Mouse (Mus musculus) intestine, embryonic 14.5 days (tissue): Measurements from ENCODE around the gene Rbpms2. TPM values are rescaled to one million over a fixed set of nuclear protein-coding genes. Genes with fewer than 3 reads are reported as not detected.

Source experiments
- ATAC-seq: fragments of 200-750 bp; cut with Nextera tagmentation; replicated peaks from 2 replicates; pipeline ENCODE4 v1.8.0; 2017; ENCODE audit warnings: low read depth, moderate number of reproducible peaks, moderate TSS enrichment, moderate library complexity; ENCODE audit not compliant: low FRiP score, low TSS enrichment
- DNase-seq: peaks from one replicate; pipeline ENCODE4 v3.0.0-alpha.2; 2018; ENCODE audit warnings: low spot score
- H3K27ac ChIP-seq: fragments of 300-500 bp; sonication (generic); 2 replicates; pipeline ENCODE4 v1.5.1; 2014; ENCODE audit warnings: low read depth, mild to moderate bottlenecking, control low read depth
- H3K27me3 ChIP-seq: fragments of 300-500 bp; sonication (generic); replicated peaks from 2 replicates; pipeline ENCODE4 v1.6.1; 2014; ENCODE audit warnings: low read length, control low read depth; ENCODE audit not compliant: control insufficient read depth, insufficient read depth
- H3K36me3 ChIP-seq: fragments of 300-500 bp; sonication (generic); 2 replicates; pipeline ENCODE4 v1.6.1; 2014; ENCODE audit warnings: low read length, control low read depth; ENCODE audit not compliant: control insufficient read depth, insufficient read depth
- H3K4me1 ChIP-seq: fragments of 300-500 bp; sonication (generic); replicated peaks from 2 replicates; pipeline ENCODE4 v1.6.1; 2014; ENCODE audit warnings: low read length, control low read depth, mixed read lengths; ENCODE audit not compliant: control insufficient read depth, insufficient read depth
- H3K4me2 ChIP-seq: fragments of 300-500 bp; sonication (generic); 2 replicates; pipeline ENCODE4 v1.6.1; 2014; ENCODE audit warnings: low read length
- H3K4me3 ChIP-seq: fragments of 300-500 bp; sonication (generic); 2 replicates; pipeline ENCODE4 v1.5.1; 2014; ENCODE audit warnings: low read depth, low read length, control low read depth, mixed read lengths
- H3K9ac ChIP-seq: fragments of 300-500 bp; sonication (generic); 2 replicates; pipeline ENCODE4 v1.6.1; 2014; ENCODE audit warnings: mild to moderate bottlenecking, low read length
- H3K9me3 ChIP-seq: fragments of 300-500 bp; sonication (generic); 2 replicates; pipeline ENCODE4 v1.6.1; 2016; ENCODE audit warnings: low read length, control low read depth; ENCODE audit not compliant: control insufficient read depth
- WGBS: fragments of 180-500 bp; shearing (Covaris S2); extraction: QIAGEN DNeasy Blood & Tissue Kit; methylation state at CpG from one replicate; pipeline ENCODE4 v1.1.7; 2014; 5-methylcytosine and 5-hydroxymethylcytosine counted together
- polyA plus RNA-seq: library from polyadenylated mRNA; unstranded; fragments of >200 nt; fragmentation: Nextera tagmentation; extraction: Ambion mirVana; gene quantifications from 2 replicates; pipeline ENCODE4 v1.2.1, GENCODE M21; 2014

The Rbpms2 gene
- polyA plus RNA-seq, 1 experiment from 2014 or later, result 28.2 TPM

GRCm38 (mm10) chr9:65672996-65673395, 43.5 kb downstream of the Rbpms2 start:
- H3K27ac ChIP-seq, result peak overlapping the region; percentile 24; the same call in 1 of the 2 replicates
- 54% methylated on average over 11 of the region's 11 CpGs for WGBS
- no peak overlapping the region for H3K4me2 ChIP-seq
- DNase-seq, result no peak
- no peak for ATAC-seq
- H3K9ac ChIP-seq, result no peak overlapping the region
- H3K4me1 ChIP-seq, result peaks cover 9% of the 10 kb centered on the region
- no peak overlapping the region for H3K4me3 ChIP-seq
- H3K9me3 ChIP-seq, result no peaks in the 10 kb centered on the region
- no peaks in the 10 kb centered on the region for H3K36me3 ChIP-seq
- H3K27me3 ChIP-seq, result no peaks in the 10 kb centered on the region

- Histone ChIP-seq H3K9ac (peak overlapping the region; percentile 68), H3K9me3 (no peaks in the 10 kb centered on the region), H3K4me3 (peak overlapping the region; percentile 61), H3K27me3 (no peaks in the 10 kb centered on the region), H3K36me3 (no peaks in the 10 kb centered on the region), H3K4me1 (peaks cover 35% of the 10 kb centered on the region), H3K27ac (no peak overlapping the region; the same call in 1 of the 2 replicates), H3K4me2 (peak overlapping the region; percentile 51)
- 55% methylated on average over 8 of the region's 8 CpGs for WGBS
- DNase-seq (no peak), ATAC-seq (peak; percentile 41)
Observed at GRCm38 (mm10) chr9:65675461-65676357, 46.3 kb downstream of the Rbpms2 start.

- peak overlapping the region; percentile 61 for H3K4me3 ChIP-seq
- H3K27ac ChIP-seq, result no peak overlapping the region; the same call in 1 of the 2 replicates
- peak overlapping the region; percentile 85 for H3K4me2 ChIP-seq
- no peaks in the 10 kb centered on the region for H3K9me3 ChIP-seq
- H3K27me3 ChIP-seq, result no peaks in the 10 kb centered on the region
- WGBS, result under 1% methylated on average over 40 of the region's 51 CpGs
- peaks cover 44% of the 10 kb centered on the region for H3K4me1 ChIP-seq
- peak; percentile 98 for DNase-seq
- ATAC-seq, result peak; percentile 96
- peak overlapping the region; percentile 68 for H3K9ac ChIP-seq
- no peaks in the 10 kb centered on the region for H3K36me3 ChIP-seq
Observed at GRCm38 (mm10) chr9:65676358-65677118, 47.1 kb downstream of the Rbpms2 start.

GRCm38 (mm10) chr9:65677119-65677462, 47.6 kb downstream of the Rbpms2 start:
- Histone ChIP-seq H3K4me1 (peaks cover 47% of the 10 kb centered on the region), H3K4me2 (peak overlapping the region; percentile 85), H3K36me3 (no peaks in the 10 kb centered on the region), H3K9me3 (no peaks in the 10 kb centered on the region), H3K4me3 (peak overlapping the region; percentile 61), H3K27ac (no peak overlapping the region), H3K9ac (peak overlapping the region; percentile 68), H3K27me3 (no peaks in the 10 kb centered on the region)
- DNase-seq (peak; percentile 69), ATAC-seq (no peak)
- 8% methylated on average over 3 of the region's 3 CpGs for WGBS

GRCm38 (mm10) chr9:65679181-65679761, 49.8 kb downstream of the Rbpms2 start:
- H3K4me1 ChIP-seq, result peaks cover 47% of the 10 kb centered on the region
- H3K27me3 ChIP-seq, result no peaks in the 10 kb centered on the region
- 13% methylated on average over 5 of the region's 5 CpGs for WGBS
- H3K4me3 ChIP-seq, result peak overlapping the region; percentile 24
- no peaks in the 10 kb centered on the region for H3K36me3 ChIP-seq
- no peaks in the 10 kb centered on the region for H3K9me3 ChIP-seq
- peak; percentile 61 for DNase-seq
- no peak for ATAC-seq
- H3K4me2 ChIP-seq, result peak overlapping the region; percentile 85
- peak overlapping the region; percentile 62 for H3K27ac ChIP-seq
- H3K9ac ChIP-seq, result peak overlapping the region; percentile 27

GRCm38 (mm10) chr9:65680938-65681633, 51.6 kb downstream of the Rbpms2 start:
- 60% methylated on average over 4 of the region's 4 CpGs for WGBS

GRCm38 (mm10) chr9:65681634-65681940, 52.1 kb downstream of the Rbpms2 start:
- no peak for ATAC-seq
- no peaks in the 10 kb centered on the region for H3K9me3 ChIP-seq
- peaks cover 47% of the 10 kb centered on the region for H3K4me1 ChIP-seq
- 81% methylated on average over 2 of the region's 2 CpGs for WGBS
- H3K4me3 ChIP-seq, result 0 out of 2 replicates have a peak overlapping the region, but pooled peaks have one; percentile 2
- H3K4me2 ChIP-seq, result 0 out of 2 replicates have a peak overlapping the region, but pooled peaks have one; percentile 14
- DNase-seq, result no peak
- peaks cover 15% of the 10 kb centered on the region for H3K36me3 ChIP-seq
- H3K27ac ChIP-seq, result no peak overlapping the region
- no peak overlapping the region for H3K9ac ChIP-seq
- no peaks in the 10 kb centered on the region for H3K27me3 ChIP-seq

More at GRCm38 (mm10) chr9:65680938-65681633, 51.6 kb downstream of the Rbpms2 start:
- H3K27ac ChIP-seq, result peak overlapping the region; percentile 29; the same call in 1 of the 2 replicates
- H3K4me3 ChIP-seq, result 0 out of 2 replicates have a peak overlapping the region, but pooled peaks have one; percentile 2
- H3K27me3 ChIP-seq, result no peaks in the 10 kb centered on the region
- ATAC-seq (no peak), DNase-seq (no peak)
- peaks cover 10% of the 10 kb centered on the region for H3K36me3 ChIP-seq
- H3K4me1 ChIP-seq, result peaks cover 47% of the 10 kb centered on the region
- H3K9ac ChIP-seq, result no peak overlapping the region
- no peaks in the 10 kb centered on the region for H3K9me3 ChIP-seq
- H3K4me2 ChIP-seq, result 0 out of 2 replicates have a peak overlapping the region, but pooled peaks have one; percentile 14

- 85% methylated on average over 3 of the region's 3 CpGs for WGBS
- H3K9ac ChIP-seq, result no peak overlapping the region
- H3K27ac ChIP-seq, result no peak overlapping the region
- peaks cover 20% of the 10 kb centered on the region for H3K36me3 ChIP-seq
- DNase-seq, result no peak
- H3K27me3 ChIP-seq, result no peaks in the 10 kb centered on the region
- H3K4me2 ChIP-seq, result no peak overlapping the region
- H3K9me3 ChIP-seq, result no peaks in the 10 kb centered on the region
- H3K4me3 ChIP-seq, result no peak overlapping the region
- ATAC-seq, result no peak
- peaks cover 46% of the 10 kb centered on the region for H3K4me1 ChIP-seq
Observed at GRCm38 (mm10) chr9:65682183-65682582, 52.7 kb downstream of the Rbpms2 start.
